Mouse (Mus musculus) limb, embryonic 14.5 days (tissue): ENCODE data around the gene Cdkl1. TPM values are rescaled to one million over a fixed set of nuclear protein-coding genes. Genes with fewer than 3 reads are reported as not detected.

ENCODE experiments used
- ATAC-seq: fragments of 200-750 bp; cut with Nextera tagmentation; 2 replicates; pipeline ENCODE4 v1.8.0; 2017; ENCODE audit warnings: low read depth, moderate number of reproducible peaks, moderate TSS enrichment; ENCODE audit not compliant: low FRiP score
- DNase-seq: peaks from one replicate; pipeline ENCODE4 v3.0.0-alpha.2; 2015; ENCODE audit warnings: low spot score
- H3K27ac ChIP-seq: fragments of 300-500 bp; sonication (generic); replicated peaks from 2 replicates; pipeline ENCODE4 v1.5.1; 2014; ENCODE audit warnings: low read depth, mild to moderate bottlenecking, low read length, moderate library complexity, mixed read lengths
- H3K27me3 ChIP-seq: fragments of 300-500 bp; sonication (generic); 2 replicates; pipeline ENCODE4 v1.6.1; 2014; ENCODE audit warnings: low read length, mixed read lengths; ENCODE audit not compliant: control insufficient read depth, insufficient read depth
- H3K36me3 ChIP-seq: fragments of 300-500 bp; sonication (generic); 2 replicates; pipeline ENCODE4 v1.6.1; 2014; ENCODE audit warnings: mild to moderate bottlenecking, low read length, moderate library complexity, mixed read lengths; ENCODE audit not compliant: control insufficient read depth, insufficient read depth
- H3K4me1 ChIP-seq: fragments of 300-500 bp; sonication (generic); 2 replicates; pipeline ENCODE4 v1.6.1; 2014; ENCODE audit warnings: antibody characterized with exemption, low read length, mixed read lengths; ENCODE audit not compliant: control insufficient read depth, insufficient read depth
- H3K4me2 ChIP-seq: fragments of 300-500 bp; sonication (generic); replicated peaks from 2 replicates; pipeline ENCODE4 v1.6.1; 2014; ENCODE audit warnings: low read depth, mild to moderate bottlenecking, low read length, moderate library complexity; ENCODE audit not compliant: severe bottlenecking
- H3K4me3 ChIP-seq: fragments of 300-500 bp; sonication (generic); replicated peaks from 2 replicates; pipeline ENCODE4 v1.5.1; 2014; ENCODE audit warnings: low read length
- H3K9ac ChIP-seq: fragments of 300-500 bp; sonication (generic); 2 replicates; pipeline ENCODE4 v1.6.1; 2014; ENCODE audit warnings: mild to moderate bottlenecking, low read depth, low read length, moderate library complexity; ENCODE audit not compliant: severe bottlenecking
- H3K9me3 ChIP-seq: fragments of 300-500 bp; sonication (generic); 2 replicates; pipeline ENCODE4 v1.6.1; 2016; ENCODE audit warnings: low read length; ENCODE audit not compliant: control insufficient read depth
- POLR2A ChIP-seq: fragments of 200-500 bp; IDR thresholded peaks from 2 replicates; pipeline ENCODE4 v1.8.0; 2012; ENCODE audit warnings: inconsistent platforms, mild to moderate bottlenecking, moderate library complexity, borderline replicate concordance; ENCODE audit not compliant: insufficient read depth, insufficient read length; ENCODE audit errors: extremely low read depth
- WGBS: fragments of 180-500 bp; shearing (Covaris S2); extraction: QIAGEN DNeasy Blood & Tissue Kit; methylation state at CpG from one replicate; pipeline ENCODE4 v1.1.7; 2014; 5-methylcytosine and 5-hydroxymethylcytosine counted together
- polyA plus RNA-seq, 2 experiments: library from polyadenylated mRNA; depleted of rRNA in 1 of 2; stranded (reverse) in 1 of 2; unstranded in 1 of 2; fragments of >200 nt; fragmentation: Nextera tagmentation in 1 of 2; extraction: Ambion mirVana in 1 of 2; gene quantifications; 2 replicates each; pipeline versions ENCODE4 v1.2.1 to v1.2.3; 2012 to 2014

Cdkl1 gene
- polyA plus RNA-seq, 2 experiments: 1.7 to 1.9 TPM

DNA sequence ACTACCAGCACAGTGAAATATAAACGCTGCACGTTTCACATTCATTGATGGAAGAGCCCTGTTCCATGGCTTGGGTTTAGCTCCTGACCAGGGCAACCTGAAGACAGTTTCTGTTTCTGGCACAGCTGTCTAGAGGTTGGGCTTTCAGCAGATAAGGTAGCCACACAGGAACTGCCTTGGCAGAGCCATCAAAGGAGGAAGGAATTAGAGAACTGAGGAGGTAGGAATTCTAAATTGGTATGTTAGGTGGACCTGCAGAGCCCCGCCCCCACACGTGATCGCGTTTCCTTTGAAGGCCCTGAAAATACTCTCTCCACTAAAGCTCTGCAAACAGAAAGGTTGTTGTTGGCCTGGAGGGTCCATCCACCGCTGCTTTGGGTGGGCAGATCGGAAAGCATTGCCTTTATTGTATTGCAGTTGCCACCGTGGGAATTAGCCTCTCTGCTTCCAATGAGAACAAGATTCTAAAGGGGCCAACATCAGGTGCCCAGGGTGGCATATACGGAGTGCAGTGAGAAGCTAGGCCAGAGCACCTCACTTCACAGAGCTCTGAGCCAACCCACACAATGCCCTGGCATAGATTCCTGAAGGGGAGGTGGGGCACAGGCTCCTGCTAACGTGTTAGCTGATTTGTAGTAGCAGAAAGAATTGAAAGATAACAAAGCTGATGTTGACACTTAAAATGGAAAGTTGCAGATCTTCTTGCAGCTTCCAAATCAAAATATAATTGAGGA is 14.3 kb downstream of the Cdkl1 start:
- H3K4me1 ChIP-seq: 0 out of 2 replicates have a peak, but pooled peaks cover 7% of the 10 kb centered on the region
- H3K9me3 ChIP-seq: no peaks in the 10 kb centered on the region
- WGBS: 60% methylated on average over 11 of the region's 11 CpGs
- H3K4me2 ChIP-seq: no peak overlapping the region
- no peak overlapping the region for H3K27ac ChIP-seq
- ATAC-seq (no peak), DNase-seq (no peak)
- H3K27me3 ChIP-seq: no peaks in the 10 kb centered on the region
- no peak overlapping the region for H3K4me3 ChIP-seq
- no peak for TF ChIP-seq POLR2A
- H3K36me3 ChIP-seq: no peaks in the 10 kb centered on the region
- H3K9ac ChIP-seq: no peak overlapping the region

DNA sequence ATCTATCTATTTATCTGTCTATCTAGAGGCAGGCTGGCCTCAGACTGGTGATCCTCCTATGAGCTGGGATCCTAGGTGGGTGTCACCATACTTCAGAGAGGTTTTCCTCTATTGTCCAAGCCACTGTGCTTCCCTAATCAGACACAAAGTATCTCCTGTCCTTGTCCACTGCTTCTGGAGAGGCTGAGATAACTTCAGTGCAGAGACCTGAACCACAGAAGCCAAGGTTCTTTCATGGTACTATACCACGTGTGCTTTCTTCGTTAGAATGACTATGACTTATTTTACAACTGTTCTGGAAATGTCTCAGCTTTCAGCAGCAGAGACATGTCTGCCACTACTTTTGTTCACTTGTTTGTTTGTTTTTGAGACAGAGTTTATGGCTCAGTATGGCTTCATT is 22.2 kb downstream of the Cdkl1 start:
- Histone ChIP-seq H3K36me3 (no peaks in the 10 kb centered on the region), H3K27ac (no peak overlapping the region), H3K4me1 (0 out of 2 replicates have a peak, but pooled peaks cover 3% of the 10 kb centered on the region), H3K27me3 (no peaks in the 10 kb centered on the region), H3K4me3 (no peak overlapping the region), H3K9ac (no peak overlapping the region), H3K9me3 (no peaks in the 10 kb centered on the region), H3K4me2 (no peak overlapping the region)
- no peak for ATAC-seq
- 54% methylated on average over 2 of the region's 2 CpGs for WGBS
- DNase-seq: no peak
- no peak for TF ChIP-seq POLR2A

DNA sequence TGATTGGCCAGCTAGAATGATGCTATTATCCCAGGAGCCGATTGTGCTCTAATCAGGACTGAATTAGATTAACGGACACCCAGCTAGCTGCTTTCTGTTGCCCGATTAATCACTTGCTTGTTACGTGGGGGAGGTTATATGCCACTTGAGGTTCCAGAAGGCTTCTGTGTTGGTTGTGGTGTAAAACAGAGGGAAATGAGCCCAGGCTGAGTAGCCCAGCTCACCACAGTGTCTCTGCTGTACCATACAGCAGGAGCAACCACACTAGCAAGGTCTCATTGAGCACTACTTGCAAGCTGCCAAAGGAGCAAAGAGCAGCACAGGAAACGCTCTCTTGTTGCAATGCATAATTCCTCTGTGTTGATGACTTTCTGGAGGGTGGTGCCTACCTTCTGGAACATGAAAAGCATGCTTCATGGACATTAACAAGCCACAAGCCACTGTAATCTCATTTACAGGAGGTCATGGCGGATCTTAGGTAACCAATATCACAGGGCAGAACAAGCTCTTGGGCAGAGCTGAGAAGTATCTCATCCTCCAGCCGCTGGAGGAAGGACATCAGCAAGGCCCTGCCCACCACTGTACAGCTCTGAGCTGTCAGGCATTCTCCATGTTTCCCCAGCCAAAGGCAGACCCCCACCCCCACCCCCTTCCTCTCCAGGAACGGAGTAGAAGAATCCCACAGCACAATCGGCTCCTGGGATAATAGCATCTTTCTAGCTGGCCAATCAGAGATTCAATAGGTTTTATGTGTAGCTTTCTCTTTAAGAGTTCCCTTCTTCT is 23.4 kb downstream of the Cdkl1 start:
- no peaks in the 10 kb centered on the region for H3K36me3 ChIP-seq
- no peak overlapping the region for H3K4me3 ChIP-seq
- WGBS: 52% methylated on average over 9 of the region's 9 CpGs
- H3K27me3 ChIP-seq: no peaks in the 10 kb centered on the region
- TF ChIP-seq POLR2A: no peak
- DNase-seq: no peak
- H3K9ac ChIP-seq: no peak overlapping the region
- H3K4me1 ChIP-seq: 0 out of 2 replicates have a peak, but pooled peaks cover 3% of the 10 kb centered on the region
- no peak overlapping the region for H3K27ac ChIP-seq
- no peak for ATAC-seq
- H3K4me2 ChIP-seq: no peak overlapping the region
- no peaks in the 10 kb centered on the region for H3K9me3 ChIP-seq

GRCm38 (mm10) chr12:69766185-69766904 is 24.7 kb downstream of the Cdkl1 start:
- H3K4me1 ChIP-seq: 0 out of 2 replicates have a peak, but pooled peaks cover 3% of the 10 kb centered on the region
- no peak overlapping the region for H3K4me3 ChIP-seq
- no peaks in the 10 kb centered on the region for H3K9me3 ChIP-seq
- H3K4me2 ChIP-seq: no peak overlapping the region
- 85% methylated on average over 10 of the region's 10 CpGs for WGBS
- no peak overlapping the region for H3K9ac ChIP-seq
- no peak for DNase-seq
- TF ChIP-seq POLR2A: no peak
- H3K27ac ChIP-seq: no peak overlapping the region
- no peaks in the 10 kb centered on the region for H3K36me3 ChIP-seq
- no peak for ATAC-seq
- no peaks in the 10 kb centered on the region for H3K27me3 ChIP-seq

GRCm38 (mm10) chr12:69765543-69765942 is 25.5 kb downstream of the Cdkl1 start:
- Histone ChIP-seq H3K27ac (no peak overlapping the region), H3K4me1 (0 out of 2 replicates have a peak, but pooled peaks cover 3% of the 10 kb centered on the region), H3K9ac (no peak overlapping the region), H3K27me3 (no peaks in the 10 kb centered on the region), H3K36me3 (no peaks in the 10 kb centered on the region), H3K9me3 (no peaks in the 10 kb centered on the region), H3K4me2 (no peak overlapping the region), H3K4me3 (no peak overlapping the region)
- no peak for ATAC-seq
- peak; percentile 29 for DNase-seq
- TF ChIP-seq POLR2A: no peak
- 54% methylated on average over 9 of the region's 9 CpGs for WGBS
